Mouse (Mus musculus) megakaryocyte, embryonic 14.5 days (primary cell): ENCODE data around the gene Tmem235.

Experiments used
- FLI1 ChIP-seq: IDR thresholded peaks from 2 replicates; pipeline ENCODE4 v1.6.1; 2012; ENCODE audit warnings: low read length, inconsistent platforms, mixed read lengths
- GATA1 ChIP-seq: IDR thresholded peaks from 3 replicates; pipeline ENCODE4 v1.6.1; 2012; ENCODE audit warnings: mixed read lengths, low read length, inconsistent platforms, borderline replicate concordance

- no peak for TF ChIP-seq GATA1
- TF ChIP-seq FLI1 = no peak
These were observed 18.3 kb downstream of the Tmem235 start for GRCm38 (mm10) chr11:117878892-117879291.
